In the genomic region with DNA sequence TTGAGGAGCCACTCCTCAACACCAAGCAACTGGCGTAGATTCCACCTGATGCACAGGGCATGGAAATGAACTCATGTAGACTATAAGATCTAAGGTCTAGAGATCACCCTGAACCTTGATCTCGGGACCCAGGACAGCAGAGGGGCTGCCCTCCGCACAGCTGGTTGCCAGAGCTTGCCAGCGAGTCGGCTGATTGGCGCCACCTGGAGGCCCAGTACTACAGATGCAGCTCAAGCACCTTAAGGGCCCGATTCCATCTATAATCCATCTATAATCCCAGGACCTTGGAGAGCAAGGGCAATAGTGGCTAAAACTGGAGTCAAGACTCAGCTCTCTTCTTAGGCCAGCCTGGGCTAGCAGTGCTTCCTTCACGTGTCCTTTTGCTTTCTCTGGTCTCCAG, we compare ENCODE assay signal across 8 mouse cellular contexts. TPM values are rescaled to one million over a fixed set of nuclear protein-coding genes. Genes with fewer than 3 reads are reported as not detected.
DNase-seq lines count a peak whose midpoint lies in the region; ATAC-seq and TF ChIP-seq lines count a peak whose summit lies in the region.

No protein-coding gene starts in this region.

- H3K4me3 ChIP-seq in midbrain, embryonic 10.5 days: no peak overlapping the region
- no peak overlapping the region for H3K4me3 ChIP-seq in midbrain, embryonic 15.5 days
- H3K4me3 ChIP-seq in brown adipose tissue, adult 24 weeks (ENCODE audit: insufficient read depth, low read depth, low read length): peak overlapping the region; percentile 33
- no peak overlapping the region for H3K4me3 ChIP-seq in intestine, embryonic 16.5 days (ENCODE audit: low read length)
- no peak overlapping the region for H3K4me3 ChIP-seq in liver, postnatal 0 days (ENCODE audit: low read depth, low read length)

- no peak for ATAC-seq in midbrain, embryonic 15.5 days (replicated peaks)
- peak; percentile 26 for ATAC-seq in intestine, embryonic 16.5 days
- peak; percentile 36; the same call in 1 of the 2 replicates for ATAC-seq in liver, postnatal 0 days
- peak; percentile 71 for ATAC-seq in neutrophil, adult 5-6 weeks (ENCODE audit: extremely low read depth, insufficient number of reproducible peaks, low FRiP score, poor library complexity, severe bottlenecking)

- no peak overlapping the region for H3K4me2 ChIP-seq in midbrain, embryonic 15.5 days
- no peak overlapping the region for H3K4me2 ChIP-seq in intestine, embryonic 16.5 days (ENCODE audit: low read depth, low read length)
- H3K4me2 ChIP-seq in liver, postnatal 0 days (ENCODE audit: low read depth, low read length): no peak overlapping the region

- TF ChIP-seq CTCF in liver, postnatal 0 days (IDR thresholded peaks at IDR 0.05; ENCODE audit: low read depth): peak; percentile 85

- H3K4me1 ChIP-seq in midbrain, embryonic 10.5 days: peaks cover 23% of the 10 kb centered on the region
- H3K4me1 ChIP-seq in midbrain, embryonic 15.5 days: peaks cover 12% of the 10 kb centered on the region
- H3K4me1 ChIP-seq in brown adipose tissue, adult 24 weeks (ENCODE audit: control insufficient read depth, insufficient read depth, insufficient read length, low read length): peaks cover 3% of the 10 kb centered on the region; the same call in 1 of the 2 replicates
- peaks cover 8% of the 10 kb centered on the region for H3K4me1 ChIP-seq in intestine, embryonic 16.5 days (ENCODE audit: control insufficient read depth, insufficient read depth, low read length)
- 0 out of 2 replicates have a peak, but pooled peaks cover 2% of the 10 kb centered on the region for H3K4me1 ChIP-seq in liver, postnatal 0 days (ENCODE audit: insufficient read depth)

- 4% methylated on average over 8 of the region's 8 CpGs for WGBS in midbrain, embryonic 10.5 days
- WGBS in midbrain, embryonic 15.5 days: 4% methylated on average over 8 of the region's 8 CpGs
- 1% methylated on average over 8 of the region's 8 CpGs for WGBS in intestine, embryonic 16.5 days
- WGBS in liver, postnatal 0 days (ENCODE audit: insufficient replicate concordance): 2% methylated on average over 8 of the region's 8 CpGs

- no peak for TF ChIP-seq EP300 in liver, postnatal 0 days (IDR thresholded peaks at IDR 0.05; ENCODE audit: low read depth)

- no peak overlapping the region for H3K9ac ChIP-seq in midbrain, embryonic 15.5 days
- H3K9ac ChIP-seq in intestine, embryonic 16.5 days (ENCODE audit: low read depth, low read length): no peak overlapping the region
- no peak overlapping the region for H3K9ac ChIP-seq in liver, postnatal 0 days (replicated peaks)

- no peaks in the 10 kb centered on the region for H3K9me3 ChIP-seq in midbrain, embryonic 10.5 days (replicated peaks)
- H3K9me3 ChIP-seq in midbrain, embryonic 15.5 days: no peaks in the 10 kb centered on the region
- no peaks in the 10 kb centered on the region for H3K9me3 ChIP-seq in intestine, embryonic 16.5 days (ENCODE audit: control insufficient read depth, low read length)
- H3K9me3 ChIP-seq in liver, postnatal 0 days (ENCODE audit: low read length): no peaks in the 10 kb centered on the region

- H3K27ac ChIP-seq in midbrain, embryonic 10.5 days (replicated peaks): no peak overlapping the region
- H3K27ac ChIP-seq in midbrain, embryonic 15.5 days: no peak overlapping the region
- peak overlapping the region; percentile 80 for H3K27ac ChIP-seq in brown adipose tissue, adult 24 weeks (replicated peaks; ENCODE audit: low read depth, low read length)
- H3K27ac ChIP-seq in intestine, embryonic 16.5 days (ENCODE audit: low read length): no peak overlapping the region
- H3K27ac ChIP-seq in liver, postnatal 0 days (ENCODE audit: low read depth): no peak overlapping the region

- peaks cover 83% of the 10 kb centered on the region for H3K27me3 ChIP-seq in midbrain, embryonic 10.5 days (ENCODE audit: low read depth, poor library complexity, severe bottlenecking)
- H3K27me3 ChIP-seq in midbrain, embryonic 15.5 days (replicated peaks): peaks cover 52% of the 10 kb centered on the region
- peaks cover 37% of the 10 kb centered on the region for H3K27me3 ChIP-seq in intestine, embryonic 16.5 days (replicated peaks; ENCODE audit: control insufficient read depth, insufficient read depth, low read length)
- peaks cover 55% of the 10 kb centered on the region for H3K27me3 ChIP-seq in liver, postnatal 0 days (ENCODE audit: insufficient read depth, low read length)

- no peaks in the 10 kb centered on the region for H3K36me3 ChIP-seq in midbrain, embryonic 10.5 days
- no peaks in the 10 kb centered on the region for H3K36me3 ChIP-seq in midbrain, embryonic 15.5 days (replicated peaks)
- no peaks in the 10 kb centered on the region for H3K36me3 ChIP-seq in intestine, embryonic 16.5 days (ENCODE audit: control insufficient read depth, insufficient read depth, low read length)
- H3K36me3 ChIP-seq in liver, postnatal 0 days (replicated peaks; ENCODE audit: insufficient read depth, low read length): no peaks in the 10 kb centered on the region

- DNase-seq in midbrain, embryonic 10.5 days (ENCODE audit: low spot score): peak; percentile 73
- peak; percentile 73 for DNase-seq in gastrocnemius, postnatal 14 days
- DNase-seq in liver, postnatal 0 days: peak; percentile 77
- peak; percentile 85 for DNase-seq in thymus, postnatal 14 days

- intact Hi-C loops in gastrocnemius, postnatal 14 days (cut with DNase I; ENCODE audit: low total_unique reads): loop anchor here (1.0 kb wide), 1 partner anchor 117 kb away; no protein-coding TSS in a partner anchor

RNA-seq across cellular contexts. Expression of a gene that starts 0.9 kb away (rescaled TPM):
- 0.06 and 0.17 TPM in 2 replicates for polyA plus RNA-seq in midbrain, embryonic 10.5 days (2016; fragmentation: Nextera tagmentation; extraction: Ambion mirVana)
- 0.77 and 1.0 TPM in 2 replicates for polyA plus RNA-seq in midbrain, embryonic 15.5 days (2015; fragmentation: Nextera tagmentation; extraction: Ambion mirVana)
- 21.2 and 21.5 TPM in 2 replicates for polyA plus RNA-seq in brown adipose tissue, adult 24 weeks (2012; ENCODE audit: insufficient read depth, insufficient read length, missing spikeins)
- 1 to 10 TPM in 1 of 2 experiments, under 1 TPM in 1; 0.88 to 1.1 TPM for total RNA-seq in gastrocnemius, postnatal 14 days (2021)
- polyA plus RNA-seq in intestine, embryonic 16.5 days (2015; fragmentation: Nextera tagmentation; extraction: Ambion mirVana): 0.43 and 0.44 TPM in 2 replicates
- polyA plus RNA-seq in liver, postnatal 0 days (2015; fragmentation: Nextera tagmentation; extraction: Ambion mirVana): 0.06 and 0.32 TPM in 2 replicates
- not detected in 2 replicates for total RNA-seq in neutrophil, adult 5-6 weeks (2017)

RNA-seq across cellular contexts. Expression of a gene that starts 26.5 kb away (rescaled TPM):
- 1.3 and 2.4 TPM in 2 replicates for polyA plus RNA-seq in midbrain, embryonic 10.5 days (2016; fragmentation: Nextera tagmentation; extraction: Ambion mirVana)
- polyA plus RNA-seq in midbrain, embryonic 15.5 days (2015; fragmentation: Nextera tagmentation; extraction: Ambion mirVana): 0.34 and 0.50 TPM in 2 replicates
- 0.58 and 0.79 TPM in 2 replicates for polyA plus RNA-seq in brown adipose tissue, adult 24 weeks (2012; ENCODE audit: insufficient read depth, insufficient read length, missing spikeins)
- under 1 TPM; 0.18 to 0.41 TPM for total RNA-seq in gastrocnemius, postnatal 14 days (2021)
- polyA plus RNA-seq in intestine, embryonic 16.5 days (2015; fragmentation: Nextera tagmentation; extraction: Ambion mirVana): 2.2 and 2.9 TPM in 2 replicates
- 5.4 and 6.7 TPM in 2 replicates for polyA plus RNA-seq in liver, postnatal 0 days (2015; fragmentation: Nextera tagmentation; extraction: Ambion mirVana)
- total RNA-seq in neutrophil, adult 5-6 weeks (2017): 20.7 and 23.2 TPM in 2 replicates

RNA-seq across cellular contexts. Expression of a gene that starts 40.7 kb away (rescaled TPM):
- 46.5 and 67.6 TPM in 2 replicates for polyA plus RNA-seq in midbrain, embryonic 10.5 days (2016; fragmentation: Nextera tagmentation; extraction: Ambion mirVana)
- 401 and 406 TPM in 2 replicates for polyA plus RNA-seq in midbrain, embryonic 15.5 days (2015; fragmentation: Nextera tagmentation; extraction: Ambion mirVana)
- polyA plus RNA-seq in brown adipose tissue, adult 24 weeks (2012; ENCODE audit: insufficient read depth, insufficient read length, missing spikeins): 30.3 and 32.7 TPM in 2 replicates
- 10 to 100 TPM; 25.1 to 26.8 TPM for total RNA-seq in gastrocnemius, postnatal 14 days (2021)
- polyA plus RNA-seq in intestine, embryonic 16.5 days (2015; fragmentation: Nextera tagmentation; extraction: Ambion mirVana): 21.4 and 56.5 TPM in 2 replicates
- 11.3 and 12.5 TPM in 2 replicates for polyA plus RNA-seq in liver, postnatal 0 days (2015; fragmentation: Nextera tagmentation; extraction: Ambion mirVana)
- total RNA-seq in neutrophil, adult 5-6 weeks (2017): 94.3 and 106 TPM in 2 replicates

Comparison
In these comparisons a context has a peak if more than half of its experiments do, and no peak if none do; other contexts are left out.
1. RNA of a gene that starts 0.9 kb away (polyA plus RNA-seq): 21.2 to 21.5 TPM in brown adipose tissue, adult 24 weeks; 0.77 to 1.0 TPM in midbrain, embryonic 15.5 days, 0.43 to 0.44 TPM in intestine, embryonic 16.5 days, 0.06 to 0.32 TPM in liver, postnatal 0 days and 0.06 to 0.17 TPM in midbrain, embryonic 10.5 days; every median in the first group is over 10 times any median in the second.
2. Peak in every context shown above with its lines, with median percentiles within 50 percentile points of each other: DNase-seq.